19 mouse cellular contexts compared by ENCODE assay signal in genomic region chr9:95549626-95550411, GRCm38 (mm10). TPM values are rescaled to one million over a fixed set of nuclear protein-coding genes. Genes with fewer than 3 reads are reported as not detected.
DNase-seq lines count a peak whose midpoint lies in the region; ATAC-seq and TF ChIP-seq lines count a peak whose summit lies in the region.
"Had no signal": no experiment of that assay in that cellular context is flagged by ENCODE, and none has a peak within 500 bp of the region (broad histone marks: within the 10 kb centered on the region; RNA-seq: fewer than 3 reads in every experiment).

No protein-coding gene starts in this region.

- no peak overlapping the region for H3K9ac ChIP-seq in kidney, embryonic 15.5 days
- H3K9ac ChIP-seq in heart, postnatal 0 days (replicated peaks; ENCODE audit: low read depth, low read length): no peak overlapping the region
- H3K9ac ChIP-seq in liver, embryonic 13.5 days: no peak overlapping the region
- H3K9ac ChIP-seq: forebrain, embryonic 12.5 days; hindbrain, embryonic 13.5 days; intestine, embryonic 15.5 days; limb, embryonic 12.5 days; lung, embryonic 15.5 days; midbrain, embryonic 13.5 days had no signal

- peaks cover 7% of the 10 kb centered on the region for H3K4me1 ChIP-seq in kidney, embryonic 15.5 days
- peaks cover 10% of the 10 kb centered on the region for H3K4me1 ChIP-seq in heart, postnatal 0 days (ENCODE audit: control insufficient read depth, insufficient read depth)
- peaks cover 79% of the 10 kb centered on the region for H3K4me1 ChIP-seq in liver, embryonic 13.5 days (replicated peaks)
- H3K4me1 ChIP-seq: forebrain, embryonic 12.5 days; hindbrain, embryonic 13.5 days; intestine, embryonic 15.5 days; lung, embryonic 15.5 days; midbrain, embryonic 13.5 days had no signal

- ATAC-seq in kidney, embryonic 15.5 days (replicated peaks; ENCODE audit: low FRiP score): no peak
- ATAC-seq in heart, postnatal 0 days (ENCODE audit: insufficient read depth, low read depth): peak; percentile 57
- ATAC-seq in liver, embryonic 13.5 days (ENCODE audit: low read depth): no peak
- no peak for ATAC-seq in megakaryocyte, adult 5-6 weeks (ENCODE audit: poor library complexity, severe bottlenecking)
- ATAC-seq: intestine, embryonic 15.5 days had no signal

- H3K27me3 ChIP-seq in kidney, embryonic 15.5 days: peaks cover 15% of the 10 kb centered on the region; the same call in 1 of the 2 replicates
- no peaks in the 10 kb centered on the region for H3K27me3 ChIP-seq in heart, postnatal 0 days (ENCODE audit: control insufficient read depth, insufficient read depth, low read length)
- no peaks in the 10 kb centered on the region for H3K27me3 ChIP-seq in liver, embryonic 13.5 days
- H3K27me3 ChIP-seq: intestine, embryonic 15.5 days; midbrain, embryonic 13.5 days had no signal

- no peak for TF ChIP-seq CTCF in heart, postnatal 0 days (IDR thresholded peaks at IDR 0.05; ENCODE audit: low read depth)

- TF ChIP-seq EP300 in heart, postnatal 0 days (IDR thresholded peaks at IDR 0.05; ENCODE audit: low read depth): no peak

- DNase-seq in heart, adult 11 months: peak; percentile 81
- no peak for DNase-seq in heart, adult 18-20 months
- DNase-seq in kidney, adult 18-20 months: peak; percentile 26
- DNase-seq in heart, postnatal 0 days (ENCODE audit: low spot score): peak; percentile 62
- no peak for DNase-seq in liver, embryonic 13.5 days
- DNase-seq in left cerebral cortex, adult 11 months (ENCODE audit: low spot score): no peak
- DNase-seq: adrenal gland, postnatal 25 days; cerebellum, adult 9-11 months; gastrocnemius, postnatal 25 days; right cerebral cortex, postnatal 25 days; thymus, postnatal 14 days had no signal

- no peak overlapping the region for H3K27ac ChIP-seq in kidney, embryonic 15.5 days
- peak overlapping the region; percentile 83 for H3K27ac ChIP-seq in heart, postnatal 0 days (ENCODE audit: low read depth)
- peak overlapping the region; percentile 78; the same call in 1 of the 2 replicates for H3K27ac ChIP-seq in liver, embryonic 13.5 days
- H3K27ac ChIP-seq: forebrain, embryonic 12.5 days; hindbrain, embryonic 13.5 days; intestine, embryonic 15.5 days; limb, embryonic 12.5 days; lung, embryonic 15.5 days; midbrain, embryonic 13.5 days had no signal

- H3K4me3 ChIP-seq in kidney, embryonic 15.5 days (replicated peaks): no peak overlapping the region
- H3K4me3 ChIP-seq in heart, postnatal 0 days (ENCODE audit: low read depth, low read length): no peak overlapping the region
- no peak overlapping the region for H3K4me3 ChIP-seq in liver, embryonic 13.5 days (replicated peaks)
- H3K4me3 ChIP-seq: forebrain, embryonic 12.5 days; hindbrain, embryonic 13.5 days; intestine, embryonic 15.5 days; limb, embryonic 12.5 days; lung, embryonic 15.5 days; midbrain, embryonic 13.5 days had no signal

- H3K4me2 ChIP-seq in kidney, embryonic 15.5 days: no peak overlapping the region
- peak overlapping the region; percentile 28 for H3K4me2 ChIP-seq in heart, postnatal 0 days (ENCODE audit: low read depth, low read length)
- no peak overlapping the region for H3K4me2 ChIP-seq in liver, embryonic 13.5 days
- H3K4me2 ChIP-seq: forebrain, embryonic 12.5 days; hindbrain, embryonic 13.5 days; intestine, embryonic 15.5 days; limb, embryonic 12.5 days; lung, embryonic 15.5 days; midbrain, embryonic 13.5 days had no signal

- H3K36me3 ChIP-seq in kidney, embryonic 15.5 days: no peaks in the 10 kb centered on the region
- no peaks in the 10 kb centered on the region for H3K36me3 ChIP-seq in heart, postnatal 0 days (replicated peaks; ENCODE audit: control insufficient read depth, insufficient read depth, low read length)
- no peaks in the 10 kb centered on the region for H3K36me3 ChIP-seq in liver, embryonic 13.5 days
- H3K36me3 ChIP-seq: forebrain, embryonic 12.5 days; hindbrain, embryonic 13.5 days; intestine, embryonic 15.5 days; limb, embryonic 12.5 days; lung, embryonic 15.5 days; midbrain, embryonic 13.5 days had no signal

- H3K9me3 ChIP-seq in kidney, embryonic 15.5 days (replicated peaks): no peaks in the 10 kb centered on the region
- no peaks in the 10 kb centered on the region for H3K9me3 ChIP-seq in heart, postnatal 0 days (replicated peaks; ENCODE audit: control insufficient read depth, low read length)
- no peaks in the 10 kb centered on the region for H3K9me3 ChIP-seq in liver, embryonic 13.5 days (replicated peaks)
- H3K9me3 ChIP-seq: forebrain, embryonic 12.5 days; hindbrain, embryonic 13.5 days; intestine, embryonic 15.5 days; limb, embryonic 12.5 days; lung, embryonic 15.5 days; midbrain, embryonic 13.5 days had no signal

- WGBS in kidney, embryonic 15.5 days: 40% methylated on average over 15 of the region's 15 CpGs
- WGBS in heart, postnatal 0 days: 40% methylated on average over 15 of the region's 15 CpGs
- 68% methylated on average over 15 of the region's 15 CpGs for WGBS in liver, embryonic 13.5 days (ENCODE audit: insufficient replicate concordance)

RNA-seq across cellular contexts. Expression of gene Paqr9, which starts 9.6 kb away (rescaled TPM):
- 10 to 100 TPM; 38.1 to 40.5 TPM for total RNA-seq in heart, adult 18-20 months (2021)
- polyA plus RNA-seq in kidney, embryonic 15.5 days (2015; fragmentation: Nextera tagmentation; extraction: Ambion mirVana): 0.95 and 1.1 TPM in 2 replicates
- total RNA-seq in heart, postnatal 0 days (2014; rRNA removed; ENCODE audit: low replicate concordance): 6.3 and 9.5 TPM in 2 replicates
- 5.7 and 5.8 TPM in 2 replicates for polyA plus RNA-seq in heart, postnatal 0 days (2015; fragmentation: Nextera tagmentation; extraction: Ambion mirVana)
- 8.4 and 8.5 TPM in 2 replicates for polyA plus RNA-seq in liver, embryonic 13.5 days (2015; fragmentation: Nextera tagmentation; extraction: Ambion mirVana)
- 0.38 and 0.84 TPM in 2 replicates for total RNA-seq in megakaryocyte, adult 5-6 weeks (2015)
- total RNA-seq in megakaryocyte, adult 5-6 weeks (2017): 0.37 and 1.7 TPM in 2 replicates

RNA-seq across cellular contexts. Expression of gene U2surp, which starts 38.0 kb away (rescaled TPM):
- total RNA-seq in heart, adult 18-20 months (2021): 10 to 100 TPM; 27.3 to 34.6 TPM
- polyA plus RNA-seq in kidney, embryonic 15.5 days (2015; fragmentation: Nextera tagmentation; extraction: Ambion mirVana): 135 and 177 TPM in 2 replicates
- total RNA-seq in heart, postnatal 0 days (2014; rRNA removed; ENCODE audit: low replicate concordance): 22.2 and 27.6 TPM in 2 replicates
- 71.9 and 72.1 TPM in 2 replicates for polyA plus RNA-seq in heart, postnatal 0 days (2015; fragmentation: Nextera tagmentation; extraction: Ambion mirVana)
- polyA plus RNA-seq in liver, embryonic 13.5 days (2015; fragmentation: Nextera tagmentation; extraction: Ambion mirVana): 87.5 and 114 TPM in 2 replicates
- total RNA-seq in megakaryocyte, adult 5-6 weeks (2015): 59.0 and 60.7 TPM in 2 replicates
- total RNA-seq in megakaryocyte, adult 5-6 weeks (2017): 119 and 130 TPM in 2 replicates

Comparison
In these comparisons a context has a peak if more than half of its experiments do, and no peak if none do; other contexts are left out.
1. DNase-seq: peak in heart, adult 11 months (single experiment), kidney, adult 18-20 months (single experiment) and heart, postnatal 0 days (single experiment); none in heart, adult 18-20 months (0 of 2), liver, embryonic 13.5 days (single experiment) and left cerebral cortex, adult 11 months (single experiment).